Mouse (Mus musculus): ENCODE data around the gene Oas2. TPM values are rescaled to one million over a fixed set of nuclear protein-coding genes. Genes with fewer than 3 reads are reported as not detected.

The Oas2 gene
- total RNA-seq, 1 experiment = 0.85 TPM

GRCm38 (mm10) chr5:120751206-120751605 lies 1.6 kb upstream of the Oas2 start:
- Histone ChIP-seq H3K36me3 (ENCODE audit: control insufficient read depth, insufficient read depth, low read length, poor library complexity, severe bottlenecking) (no peaks in the 10 kb centered on the region), H3K4me3 (ENCODE audit: insufficient read depth in 1 of 2, low read depth in 1 of 2, low read length in 2 of 2, poor library complexity in 1 of 2, severe bottlenecking in 1 of 2) (no peak overlapping the region), H3K27ac (ENCODE audit: insufficient read depth, low read depth, low read length, poor library complexity, severe bottlenecking) (no peak overlapping the region), H3K4me1 (ENCODE audit: control insufficient read depth in 2 of 2, insufficient read depth in 2 of 2, low read length in 2 of 2, poor library complexity in 1 of 2) (peaks cover 2 to 6% of the 10 kb centered on the region in 2 experiments; a peak in 3 of 4 replicates), H3K9me3 (ENCODE audit: control insufficient read depth, insufficient read depth, low read depth, low read length) (no peaks in the 10 kb centered on the region), H3K9ac (ENCODE audit: insufficient read depth, low read depth, low read length, poor library complexity, severe bottlenecking) (no peak overlapping the region)
- DNase-seq (ENCODE audit: low read depth, low spot score) = no peak
- in situ Hi-C loops (cut with MboI; ENCODE audit: low sequenced_read_pairs in 2 of 2, unreplicated experiment in 2 of 2) = no loop called here
- TF ChIP-seq HCFC1 (IDR thresholded peaks at IDR 0.05; ENCODE audit: borderline replicate concordance, insufficient read depth, low read length) = no peak

- no peak overlapping the region for H3K4me3 ChIP-seq (ENCODE audit: insufficient read depth in 1 of 2, low read depth in 1 of 2, low read length in 2 of 2, poor library complexity in 1 of 2, severe bottlenecking in 1 of 2)
- peaks cover 0 to 2% of the 10 kb centered on the region in 2 experiments; a peak in 3 of 4 replicates for H3K4me1 ChIP-seq (ENCODE audit: control insufficient read depth in 2 of 2, insufficient read depth in 2 of 2, low read length in 2 of 2, poor library complexity in 1 of 2)
- no peaks in the 10 kb centered on the region for H3K9me3 ChIP-seq (ENCODE audit: control insufficient read depth, insufficient read depth, low read depth, low read length)
- H3K27ac ChIP-seq (ENCODE audit: insufficient read depth, low read depth, low read length, poor library complexity, severe bottlenecking) = no peak overlapping the region
- in situ Hi-C loops (cut with MboI; ENCODE audit: low sequenced_read_pairs in 2 of 2, unreplicated experiment in 2 of 2) = no loop called here
- TF ChIP-seq MAFK (IDR thresholded peaks at IDR 0.05; ENCODE audit: insufficient read depth, low read depth, low read length) (no peak), ZC3H11A (IDR thresholded peaks at IDR 0.05; ENCODE audit: borderline replicate concordance, low read depth, low read length) (peak; percentile 34; the same call in 1 of the 2 replicates), ZNF384 (IDR thresholded peaks at IDR 0.05; ENCODE audit: low read depth, low read length) (no peak)
- no peak for DNase-seq (ENCODE audit: low read depth, low spot score)
- H3K36me3 ChIP-seq (ENCODE audit: control insufficient read depth, insufficient read depth, low read length, poor library complexity, severe bottlenecking) = no peaks in the 10 kb centered on the region
- no peak overlapping the region for H3K9ac ChIP-seq (ENCODE audit: insufficient read depth, low read depth, low read length, poor library complexity, severe bottlenecking)
These were observed 3.2 kb downstream of the Oas2 start for GRCm38 (mm10) chr5:120746451-120746850.

GRCm38 (mm10) chr5:120742125-120742524 lies 7.5 kb downstream of the Oas2 start:
- Histone ChIP-seq H3K27ac (ENCODE audit: insufficient read depth, low read depth, low read length, poor library complexity, severe bottlenecking) (no peak overlapping the region), H3K9me3 (ENCODE audit: control insufficient read depth, insufficient read depth, low read depth, low read length) (no peaks in the 10 kb centered on the region), H3K4me1 (ENCODE audit: control insufficient read depth in 2 of 2, insufficient read depth in 2 of 2, low read length in 2 of 2, poor library complexity in 1 of 2) (peaks cover 0 to 6% of the 10 kb centered on the region in 2 experiments; a peak in 2 of 4 replicates), H3K36me3 (ENCODE audit: control insufficient read depth, insufficient read depth, low read length, poor library complexity, severe bottlenecking) (no peaks in the 10 kb centered on the region), H3K9ac (ENCODE audit: insufficient read depth, low read depth, low read length, poor library complexity, severe bottlenecking) (no peak overlapping the region), H3K4me3 (ENCODE audit: insufficient read depth in 1 of 2, low read depth in 1 of 2, low read length in 2 of 2, poor library complexity in 1 of 2, severe bottlenecking in 1 of 2) (no peak overlapping the region)
- DNase-seq (ENCODE audit: low read depth, low spot score) = peak; percentile 81
- TF ChIP-seq HCFC1 (IDR thresholded peaks at IDR 0.05; ENCODE audit: borderline replicate concordance, insufficient read depth, low read length) (no peak), ZNF384 (IDR thresholded peaks at IDR 0.05; ENCODE audit: low read depth, low read length) (no peak), CHD2 (IDR thresholded peaks at IDR 0.05; ENCODE audit: low read depth, low read length) (no peak), MAFK (IDR thresholded peaks at IDR 0.05; ENCODE audit: insufficient read depth, low read depth, low read length) (no peak), ZC3H11A (IDR thresholded peaks at IDR 0.05; ENCODE audit: borderline replicate concordance, low read depth, low read length) (no peak; the same call in 1 of the 2 replicates)
- in situ Hi-C loops (cut with MboI; ENCODE audit: low sequenced_read_pairs in 2 of 2, unreplicated experiment in 2 of 2) = no loop called here

DNA sequence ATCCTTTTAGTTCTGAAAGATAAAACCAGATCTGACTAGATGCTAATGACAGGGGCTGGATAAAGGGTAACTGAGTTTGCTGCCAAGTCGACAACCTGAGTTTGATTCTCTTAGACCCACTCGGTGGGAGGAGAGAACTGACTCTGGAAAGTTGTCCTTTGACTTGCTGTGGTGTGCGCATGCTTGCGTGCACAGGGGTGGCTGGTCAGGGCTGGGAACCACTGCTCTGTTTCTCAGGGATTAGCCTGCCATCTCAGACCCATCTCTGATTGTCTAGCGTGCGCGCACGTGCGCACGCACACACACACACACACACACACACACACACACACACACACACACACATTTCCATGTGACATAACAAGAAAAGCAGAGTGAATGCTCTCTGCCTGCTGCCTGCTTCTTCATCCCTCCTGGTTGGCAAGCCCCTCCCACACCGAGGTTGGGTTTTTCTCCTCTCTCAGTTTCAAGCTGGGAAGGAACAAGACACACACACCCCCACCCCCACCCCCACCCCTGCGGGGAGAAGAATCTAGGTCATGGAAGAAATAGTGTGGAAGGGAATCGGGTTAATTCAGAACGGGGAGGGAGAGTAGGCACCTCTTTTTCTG lies 15.2 kb downstream of the Oas2 start:
- H3K36me3 ChIP-seq (ENCODE audit: control insufficient read depth, insufficient read depth, low read length, poor library complexity, severe bottlenecking) = no peaks in the 10 kb centered on the region

More for the DNA sequence above, 15.2 kb downstream of the Oas2 start:
- no peak for DNase-seq (ENCODE audit: low read depth, low spot score)
- in situ Hi-C loops (cut with MboI; ENCODE audit: low sequenced_read_pairs in 2 of 2, unreplicated experiment in 2 of 2) = loop anchor here (10.0 kb wide), 2 partner anchors 100 to 110 kb away; partner anchors contain the start of gene Cfap73 (in 1 of the 2)
- no peak for TF ChIP-seq MAFK (IDR thresholded peaks at IDR 0.05; ENCODE audit: insufficient read depth, low read depth, low read length)
- TF ChIP-seq ZC3H11A (IDR thresholded peaks at IDR 0.05; ENCODE audit: borderline replicate concordance, low read depth, low read length) = no peak
- TF ChIP-seq HCFC1 (IDR thresholded peaks at IDR 0.05; ENCODE audit: borderline replicate concordance, insufficient read depth, low read length) = no peak
- no peak for TF ChIP-seq ZNF384 (IDR thresholded peaks at IDR 0.05; ENCODE audit: low read depth, low read length)
- no peak for TF ChIP-seq CHD2 (IDR thresholded peaks at IDR 0.05; ENCODE audit: low read depth, low read length)
- peaks cover 15 to 23% of the 10 kb centered on the region in 2 experiments for H3K4me1 ChIP-seq (ENCODE audit: control insufficient read depth in 2 of 2, insufficient read depth in 2 of 2, low read length in 2 of 2, poor library complexity in 1 of 2)
- peak overlapping the region; percentile 22; the same call in 1 of the 2 replicates for H3K9ac ChIP-seq (ENCODE audit: insufficient read depth, low read depth, low read length, poor library complexity, severe bottlenecking)
- H3K9me3 ChIP-seq (ENCODE audit: control insufficient read depth, insufficient read depth, low read depth, low read length) = no peaks in the 10 kb centered on the region
- peak overlapping the region; percentile 71; the same call in 1 of the 2 replicates for H3K27ac ChIP-seq (ENCODE audit: insufficient read depth, low read depth, low read length, poor library complexity, severe bottlenecking)
- peak overlapping the region; percentile 34 to 41; a peak in 3 of 4 replicates for H3K4me3 ChIP-seq (ENCODE audit: insufficient read depth in 1 of 2, low read depth in 1 of 2, low read length in 2 of 2, poor library complexity in 1 of 2, severe bottlenecking in 1 of 2)

Measured in ES-E14 (cell line).